Mouse (Mus musculus) midbrain, postnatal 0 days (tissue): Measurements from ENCODE around the gene Rps6ka4. TPM values are rescaled to one million over a fixed set of nuclear protein-coding genes. Genes with fewer than 3 reads are reported as not detected.

ENCODE experiments used
- ATAC-seq: fragments of 200-750 bp; cut with Nextera tagmentation; 2 replicates; pipeline ENCODE4 v1.8.0; 2017; ENCODE audit warnings: moderate number of reproducible peaks, mild to moderate bottlenecking, moderate TSS enrichment, moderate library complexity; ENCODE audit not compliant: low FRiP score
- DNase-seq: peaks from one replicate; pipeline ENCODE4 v3.0.0-alpha.2; 2015; ENCODE audit warnings: low spot score
- H3K27ac ChIP-seq: fragments of 300-500 bp; sonication (generic); 2 replicates; pipeline ENCODE4 v1.5.1; 2014; ENCODE audit warnings: low read depth, mild to moderate bottlenecking, low read length, mixed read lengths
- H3K27me3 ChIP-seq: fragments of 300-500 bp; sonication (generic); 2 replicates; pipeline ENCODE4 v1.6.1; 2014; ENCODE audit warnings: low read length, control low read depth, mixed read lengths; ENCODE audit not compliant: insufficient read depth
- H3K36me3 ChIP-seq: fragments of 300-500 bp; sonication (generic); 2 replicates; pipeline ENCODE4 v1.6.1; 2014; ENCODE audit warnings: low read length, control low read depth, mixed read lengths; ENCODE audit not compliant: insufficient read depth
- H3K4me1 ChIP-seq: fragments of 300-500 bp; sonication (generic); 2 replicates; pipeline ENCODE4 v1.6.1; 2014; ENCODE audit warnings: mild to moderate bottlenecking, control low read depth, antibody characterized with exemption, low read length, mixed read lengths; ENCODE audit not compliant: insufficient read depth
- H3K4me2 ChIP-seq: fragments of 300-500 bp; sonication (generic); 2 replicates; pipeline ENCODE4 v1.6.1; 2014; ENCODE audit warnings: low read depth, mild to moderate bottlenecking, low read length, mixed read lengths; ENCODE audit not compliant: poor library complexity, severe bottlenecking
- H3K4me3 ChIP-seq: fragments of 300-500 bp; sonication (generic); 2 replicates; pipeline ENCODE4 v1.5.1; 2014; ENCODE audit warnings: low read depth, mild to moderate bottlenecking, low read length, moderate library complexity
- H3K9ac ChIP-seq: fragments of 300-500 bp; sonication (generic); replicated peaks from 2 replicates; pipeline ENCODE4 v1.6.1; 2014; ENCODE audit warnings: mild to moderate bottlenecking, low read length, moderate library complexity, mixed read lengths; ENCODE audit not compliant: poor library complexity, severe bottlenecking
- H3K9me3 ChIP-seq: fragments of 300-500 bp; sonication (generic); 2 replicates; pipeline ENCODE4 v1.6.1; 2016; ENCODE audit warnings: low read length, control low read depth
- CTCF ChIP-seq: IDR thresholded peaks from 2 replicates; pipeline ENCODE4 v1.5.1; 2016; ENCODE audit warnings: antibody characterized with exemption, mild to moderate bottlenecking
- WGBS: fragments of 180-500 bp; shearing (Covaris S2); extraction: QIAGEN DNeasy Blood & Tissue Kit; methylation state at CpG from one replicate; pipeline ENCODE4 v1.1.7; 2014; 5-methylcytosine and 5-hydroxymethylcytosine counted together
- polyA plus RNA-seq: library from polyadenylated mRNA; unstranded; fragments of >200 nt; fragmentation: Nextera tagmentation; extraction: Ambion mirVana; gene quantifications from 2 replicates; pipeline ENCODE4 v1.2.1, GENCODE M21; 2015
- total RNA-seq: library from RNA; depleted of rRNA; stranded (reverse); fragments of >200 nt; gene quantifications from 2 replicates; pipeline ENCODE4 v1.2.3, GENCODE M21; 2014

Rps6ka4 gene
- total and polyA plus RNA-seq, 2 experiments from 2014 or later = 18.5 to 31.1 TPM

DNA sequence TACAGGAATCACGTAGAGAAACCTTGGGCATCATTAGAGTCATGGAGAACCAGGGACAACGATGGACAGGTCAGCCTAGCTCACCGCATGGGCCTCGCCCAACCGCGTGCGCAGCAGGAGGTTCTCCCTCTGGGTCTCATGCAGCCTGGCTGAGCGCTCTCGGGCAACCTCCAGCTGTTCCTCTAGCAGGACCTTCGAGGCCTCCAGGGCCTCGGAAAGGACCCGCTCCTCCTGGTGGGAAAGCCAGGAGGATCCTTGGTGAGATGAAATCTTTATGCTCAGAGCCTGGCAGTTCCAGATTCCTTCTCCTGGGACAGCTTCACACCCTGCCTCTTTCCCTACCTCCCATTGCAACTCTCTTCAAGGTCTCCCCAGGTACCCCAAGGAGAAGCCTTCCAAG lies 14.2 kb upstream of the Rps6ka4 start:
- Histone ChIP-seq H3K27ac (no peak overlapping the region), H3K4me1 (no peaks in the 10 kb centered on the region; the same call in 1 of the 2 replicates), H3K27me3 (peaks cover 16% of the 10 kb centered on the region; the same call in 1 of the 2 replicates), H3K36me3 (no peaks in the 10 kb centered on the region), H3K4me3 (no peak overlapping the region), H3K9ac (no peak overlapping the region), H3K9me3 (no peaks in the 10 kb centered on the region), H3K4me2 (peak overlapping the region; percentile 36; the same call in 1 of the 2 replicates)
- ATAC-seq (no peak), DNase-seq (no peak)
- no peak for TF ChIP-seq CTCF
- 92% methylated on average over 12 of the region's 12 CpGs for WGBS

- peaks cover 22% of the 10 kb centered on the region; the same call in 1 of the 2 replicates for H3K27me3 ChIP-seq
- H3K36me3 ChIP-seq = no peaks in the 10 kb centered on the region
- 83% methylated on average over 8 of the region's 8 CpGs for WGBS
- no peak for ATAC-seq
- no peak for TF ChIP-seq CTCF
- no peaks in the 10 kb centered on the region for H3K9me3 ChIP-seq
- H3K4me1 ChIP-seq = no peaks in the 10 kb centered on the region; the same call in 1 of the 2 replicates
- H3K27ac ChIP-seq = no peak overlapping the region
- no peak for DNase-seq
- no peak overlapping the region for H3K9ac ChIP-seq
- no peak overlapping the region for H3K4me2 ChIP-seq
- H3K4me3 ChIP-seq = no peak overlapping the region
Observed at GRCm38 (mm10) chr19:6853903-6854302, 13.5 kb upstream of the Rps6ka4 start.

- Histone ChIP-seq H3K4me2 (no peak overlapping the region), H3K27ac (no peak overlapping the region), H3K36me3 (no peaks in the 10 kb centered on the region), H3K4me3 (no peak overlapping the region), H3K27me3 (peaks cover 32% of the 10 kb centered on the region), H3K9ac (no peak overlapping the region), H3K9me3 (no peaks in the 10 kb centered on the region), H3K4me1 (peaks cover 7% of the 10 kb centered on the region; the same call in 1 of the 2 replicates)
- WGBS = 80% methylated on average over 21 of the region's 21 CpGs
- no peak for DNase-seq
- ATAC-seq = no peak
- TF ChIP-seq CTCF = no peak
Observed at GRCm38 (mm10) chr19:6852393-6853305, 12.2 kb upstream of the Rps6ka4 start.

- TF ChIP-seq CTCF = no peak
- no peak overlapping the region for H3K9ac ChIP-seq
- DNase-seq (no peak), ATAC-seq (no peak)
- no peak overlapping the region for H3K4me2 ChIP-seq
- H3K36me3 ChIP-seq = no peaks in the 10 kb centered on the region
- WGBS = 86% methylated on average over 3 of the region's 3 CpGs
- H3K27me3 ChIP-seq = peaks cover 41% of the 10 kb centered on the region
- no peaks in the 10 kb centered on the region for H3K9me3 ChIP-seq
- no peak overlapping the region for H3K4me3 ChIP-seq
- peaks cover 7% of the 10 kb centered on the region; the same call in 1 of the 2 replicates for H3K4me1 ChIP-seq
- H3K27ac ChIP-seq = no peak overlapping the region
Observed at GRCm38 (mm10) chr19:6851497-6851896, 11.1 kb upstream of the Rps6ka4 start.

GRCm38 (mm10) chr19:6849506-6850068 lies 9.2 kb upstream of the Rps6ka4 start:
- Histone ChIP-seq H3K27ac (no peak overlapping the region), H3K27me3 (peaks cover 41% of the 10 kb centered on the region), H3K4me1 (peaks cover 7% of the 10 kb centered on the region; the same call in 1 of the 2 replicates), H3K4me3 (no peak overlapping the region), H3K36me3 (no peaks in the 10 kb centered on the region), H3K9ac (no peak overlapping the region), H3K4me2 (no peak overlapping the region), H3K9me3 (no peaks in the 10 kb centered on the region)
- no peak for TF ChIP-seq CTCF
- 70% methylated on average over 23 of the region's 23 CpGs for WGBS
- no peak for ATAC-seq
- DNase-seq = no peak
